Mouse (Mus musculus) forebrain, embryonic 13.5 days (tissue): ENCODE measurements around the gene Hps4. TPM values are rescaled to one million over a fixed set of nuclear protein-coding genes. Genes with fewer than 3 reads are reported as not detected.

Experiments used
- ATAC-seq: fragments of 200-750 bp; cut with Nextera tagmentation; 2 replicates; pipeline ENCODE4 v1.8.0; 2017
- H3K27ac ChIP-seq: fragments of 300-500 bp; sonication (generic); 2 replicates; pipeline ENCODE4 v1.5.1; 2015; ENCODE audit warnings: inconsistent platforms, mild to moderate bottlenecking, moderate library complexity
- H3K27me3 ChIP-seq: fragments of 300-500 bp; sonication (generic); 2 replicates; pipeline ENCODE4 v1.6.1; 2015; ENCODE audit warnings: mild to moderate bottlenecking, inconsistent platforms
- H3K36me3 ChIP-seq: fragments of 300-500 bp; sonication (generic); 2 replicates; pipeline ENCODE4 v1.6.1; 2015; ENCODE audit warnings: mild to moderate bottlenecking, inconsistent platforms; ENCODE audit not compliant: poor library complexity, severe bottlenecking
- H3K4me1 ChIP-seq: fragments of 300-500 bp; sonication (generic); 2 replicates; pipeline ENCODE4 v1.6.1; 2015; ENCODE audit warnings: inconsistent platforms
- H3K4me2 ChIP-seq: fragments of 300-500 bp; sonication (generic); 2 replicates; pipeline ENCODE4 v1.6.1; 2015; ENCODE audit warnings: inconsistent platforms, mild to moderate bottlenecking, moderate library complexity
- H3K4me3 ChIP-seq: fragments of 300-500 bp; sonication (generic); 2 replicates; pipeline ENCODE4 v1.5.1; 2015; ENCODE audit warnings: mild to moderate bottlenecking, inconsistent platforms
- H3K9ac ChIP-seq: fragments of 300-500 bp; sonication (generic); 2 replicates; pipeline ENCODE4 v1.6.1; 2015; ENCODE audit warnings: mild to moderate bottlenecking, inconsistent platforms
- H3K9me3 ChIP-seq: fragments of 300-500 bp; sonication (generic); replicated peaks from 2 replicates; pipeline ENCODE4 v1.6.1; 2016; ENCODE audit warnings: inconsistent platforms
- WGBS: fragments of 180-500 bp; shearing (Covaris S2); methylation state at CpG from one replicate; pipeline ENCODE4 v1.1.7; 2015; 5-methylcytosine and 5-hydroxymethylcytosine counted together
- polyA plus RNA-seq: library from polyadenylated mRNA; unstranded; fragments of >200 nt; fragmentation: Nextera tagmentation; extraction: Ambion mirVana; gene quantifications from 2 replicates; pipeline ENCODE4 v1.2.1, GENCODE M21; 2015

Gene Hps4
- polyA plus RNA-seq, 1 experiment from 2014 or later: 28.9 TPM

DNA sequence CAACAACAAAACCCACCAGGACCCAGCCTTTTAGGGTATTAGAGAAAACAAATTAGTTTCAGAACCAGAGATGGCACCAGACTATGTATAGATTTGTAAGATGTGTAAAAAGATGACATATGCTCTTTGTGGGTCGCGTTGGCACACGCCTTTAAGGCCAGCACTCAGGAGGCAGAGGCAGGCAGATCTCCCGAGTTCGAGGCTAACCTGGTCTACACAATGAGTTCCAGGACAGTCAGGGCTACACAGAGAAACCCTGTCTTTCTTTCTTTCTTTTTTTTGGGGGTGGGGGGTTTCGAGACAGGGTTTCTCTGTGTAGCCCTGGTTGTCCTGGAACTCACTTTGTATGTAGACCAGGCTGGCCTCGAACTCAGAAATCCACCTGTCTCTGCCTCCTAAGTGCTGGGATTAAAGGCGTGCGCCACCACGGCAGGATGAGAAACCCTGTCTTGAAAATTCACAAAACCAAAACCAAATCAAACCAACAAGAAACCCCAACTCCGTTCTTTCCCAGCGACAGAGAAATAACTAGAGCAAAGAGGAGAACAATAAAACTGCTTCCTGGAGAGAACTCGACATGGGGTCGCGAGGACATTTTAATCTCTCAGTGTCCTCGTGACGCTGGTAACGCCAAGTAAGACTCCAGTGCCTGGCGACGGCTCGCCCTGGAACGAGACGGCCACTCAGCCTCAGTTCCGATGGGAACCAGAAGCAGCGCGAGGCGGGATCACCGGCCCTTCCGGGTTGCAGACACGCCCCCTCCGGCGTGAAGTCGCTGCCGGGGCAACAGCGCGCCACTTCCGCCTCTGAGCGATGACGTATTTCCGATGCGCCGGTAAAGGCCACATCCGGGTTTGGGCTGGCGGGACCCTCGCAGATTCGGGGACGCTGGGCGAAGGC lies 17.1 kb upstream of the Hps4 start, which contains the start of gene Tfip11:
Gene Tfip11, plus strand, starts transcription at position 813 of the 900 bp plus-strand sequence.
- peak; percentile 93 for ATAC-seq
- Histone ChIP-seq H3K27ac (peak within 1 kb of the TSS; percentile 53; the same call in 1 of the 2 replicates), H3K4me3 (peak within 1 kb of the TSS; percentile 87), H3K9ac (peak within 1 kb of the TSS; percentile 79), H3K4me2 (peak within 1 kb of the TSS; percentile 78), H3K9me3 (no peaks in the 10 kb centered on the region), H3K4me1 (peaks cover 21% of the 10 kb centered on the region), H3K27me3 (no peaks in the 10 kb centered on the region), H3K36me3 (peaks cover 33% of the 10 kb centered on the region)
- 8% methylated on average over 48 of the region's 48 CpGs for WGBS

DNA sequence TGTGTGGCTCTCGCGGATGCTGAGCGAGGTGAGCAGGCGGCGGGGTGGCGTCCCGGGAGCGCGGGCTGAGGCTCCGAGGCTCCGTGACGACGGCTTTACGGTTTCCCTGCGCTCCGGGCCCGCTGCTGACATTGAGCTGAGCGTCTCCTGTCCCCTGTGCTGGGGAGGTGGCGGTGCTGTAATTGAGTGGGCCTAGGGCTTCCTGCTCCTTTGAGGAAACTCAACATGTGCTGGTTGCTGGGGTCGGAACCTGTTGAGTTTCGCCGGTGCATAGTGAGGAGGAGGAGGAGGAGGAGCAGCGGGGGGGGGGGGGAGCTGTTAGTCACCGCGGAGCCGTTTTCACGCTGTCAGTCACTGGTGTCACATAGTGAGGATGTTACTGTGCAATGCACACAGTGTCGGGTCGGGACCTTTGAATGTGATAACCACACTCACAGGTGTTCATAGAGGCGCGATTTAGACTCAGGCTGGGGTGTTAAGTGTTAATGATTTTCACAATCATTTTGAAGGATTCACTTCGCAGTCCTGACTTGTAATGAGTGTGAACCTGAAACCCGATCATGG lies 16.4 kb upstream of the Hps4 start:
- peaks cover 40% of the 10 kb centered on the region for H3K36me3 ChIP-seq
- no peak overlapping the region for H3K27ac ChIP-seq
- ATAC-seq: peak; percentile 74
- no peaks in the 10 kb centered on the region for H3K9me3 ChIP-seq
- whole genome bisulfite sequencing: 1% methylated on average over 32 of the region's 33 CpGs
- peak overlapping the region; percentile 79 for H3K9ac ChIP-seq
- peak overlapping the region; percentile 78 for H3K4me2 ChIP-seq
- peaks cover 21% of the 10 kb centered on the region for H3K4me1 ChIP-seq
- no peaks in the 10 kb centered on the region for H3K27me3 ChIP-seq
- peak overlapping the region; percentile 87 for H3K4me3 ChIP-seq

DNA sequence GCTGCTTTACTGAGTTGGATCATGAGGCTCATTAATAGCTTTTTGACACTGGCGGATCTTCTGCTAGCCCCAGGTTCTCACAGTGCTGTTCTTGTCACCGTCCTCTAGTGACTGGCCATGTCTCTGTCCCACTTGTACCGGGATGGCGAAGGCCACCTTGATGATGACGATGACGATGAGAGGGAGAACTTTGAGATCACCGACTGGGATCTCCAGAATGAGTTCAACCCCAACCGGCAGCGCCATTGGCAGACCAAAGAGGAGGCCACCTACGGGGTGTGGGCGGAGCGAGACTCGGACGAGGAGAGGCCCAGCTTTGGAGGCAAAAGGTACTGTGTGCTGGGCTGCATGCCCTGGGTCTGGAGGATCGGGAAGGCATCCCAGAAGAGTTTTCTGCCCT lies 15.0 kb upstream of the Hps4 start:
- Histone ChIP-seq H3K9me3 (no peaks in the 10 kb centered on the region), H3K27ac (no peak overlapping the region), H3K4me1 (peaks cover 21% of the 10 kb centered on the region), H3K4me2 (peak overlapping the region; percentile 78; the same call in 1 of the 2 replicates), H3K4me3 (no peak overlapping the region), H3K9ac (no peak overlapping the region), H3K27me3 (no peaks in the 10 kb centered on the region), H3K36me3 (peaks cover 54% of the 10 kb centered on the region)
- no peak for ATAC-seq
- 91% methylated on average over 15 of the region's 15 CpGs for WGBS

DNA sequence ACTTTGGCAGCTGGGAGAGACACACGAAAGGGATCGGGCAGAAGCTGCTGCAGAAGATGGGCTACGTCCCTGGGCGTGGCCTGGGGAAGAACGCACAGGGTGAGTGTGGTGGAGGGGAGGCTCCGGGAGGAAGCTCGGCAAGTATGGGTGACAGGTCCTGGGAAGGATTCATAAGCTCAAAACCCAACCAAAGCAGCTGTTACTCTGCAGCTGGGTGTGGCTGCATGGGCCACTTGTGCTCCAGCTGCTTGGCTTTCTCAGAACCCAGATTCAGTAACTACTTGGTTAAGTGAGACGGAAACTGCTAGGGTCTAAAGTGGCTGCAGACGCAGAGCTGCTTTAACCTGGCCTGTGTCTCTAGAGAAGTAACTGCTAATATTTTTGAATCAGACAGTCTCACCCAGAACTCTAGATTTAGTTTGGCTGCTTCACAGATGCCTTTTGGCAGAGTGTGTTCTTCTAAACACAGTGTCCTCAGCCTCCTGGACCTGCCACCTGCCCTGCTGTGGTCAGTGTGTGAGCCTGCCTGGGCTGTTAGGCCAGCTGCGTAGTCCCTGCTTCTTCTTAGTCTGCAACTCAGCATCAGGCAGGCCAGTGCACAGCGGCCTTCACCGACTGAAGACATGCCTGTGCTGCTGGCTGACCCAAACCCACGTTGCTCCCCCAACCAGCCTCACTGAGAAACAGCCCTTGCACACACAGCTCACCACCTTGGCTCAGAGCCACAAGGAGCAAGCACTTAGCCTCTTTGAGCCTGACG lies 12.9 kb upstream of the Hps4 start:
- H3K4me1 ChIP-seq: peaks cover 21% of the 10 kb centered on the region
- no peak overlapping the region for H3K27ac ChIP-seq
- no peak overlapping the region for H3K9ac ChIP-seq
- no peak overlapping the region for H3K4me2 ChIP-seq
- ATAC-seq: no peak
- no peaks in the 10 kb centered on the region for H3K9me3 ChIP-seq
- H3K27me3 ChIP-seq: no peaks in the 10 kb centered on the region
- H3K36me3 ChIP-seq: peaks cover 75% of the 10 kb centered on the region
- no peak overlapping the region for H3K4me3 ChIP-seq
- 95% methylated on average over 14 of the region's 14 CpGs for WGBS

DNA sequence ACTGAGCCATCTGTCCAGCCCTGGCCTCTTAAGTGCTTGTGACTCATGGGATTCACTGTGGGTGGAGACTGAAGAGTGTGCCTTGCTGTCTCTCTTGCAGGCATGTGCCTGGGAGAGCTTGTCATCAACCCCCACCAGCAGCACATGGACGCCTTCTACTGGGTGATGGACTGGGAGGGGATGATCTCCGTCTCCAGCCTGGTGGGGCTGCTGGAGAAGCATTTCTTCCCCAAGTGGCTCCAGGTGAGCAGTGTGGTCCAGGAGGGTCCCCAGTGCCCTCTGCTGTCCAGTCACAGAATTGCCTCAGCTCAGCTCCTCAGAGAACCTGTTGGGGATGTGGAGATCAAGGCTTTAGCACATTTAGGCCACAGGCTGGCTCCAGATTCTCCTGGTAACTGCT lies 7.4 kb upstream of the Hps4 start:
- Histone ChIP-seq H3K9me3 (no peaks in the 10 kb centered on the region), H3K9ac (no peak overlapping the region), H3K36me3 (peaks cover 94% of the 10 kb centered on the region), H3K4me1 (no peaks in the 10 kb centered on the region), H3K4me3 (no peak overlapping the region), H3K27ac (no peak overlapping the region), H3K27me3 (no peaks in the 10 kb centered on the region), H3K4me2 (no peak overlapping the region)
- 16% methylated on average over 2 of the region's 2 CpGs for WGBS
- ATAC-seq: no peak

DNA sequence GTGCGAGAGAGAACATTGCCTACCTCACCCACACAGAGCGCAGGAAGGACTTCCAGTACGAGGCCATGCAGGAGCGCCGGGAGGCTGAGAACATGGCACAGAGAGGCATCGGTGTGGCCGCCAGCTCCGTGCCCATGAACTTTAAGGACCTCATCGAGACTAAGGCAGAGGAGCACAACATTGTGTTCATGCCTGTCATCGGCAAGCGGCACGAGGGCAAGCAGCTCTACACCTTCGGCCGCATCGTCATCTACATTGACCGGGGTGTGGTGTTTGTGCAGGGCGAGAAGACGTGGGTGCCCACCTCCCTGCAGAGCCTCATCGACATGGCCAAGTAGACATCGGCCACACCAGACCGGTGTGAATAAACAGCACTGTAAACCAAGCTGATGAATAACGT lies 5.9 kb upstream of the Hps4 start:
- Histone ChIP-seq H3K36me3 (peaks cover 79% of the 10 kb centered on the region), H3K4me3 (no peak overlapping the region), H3K4me1 (peaks cover 7% of the 10 kb centered on the region), H3K9ac (no peak overlapping the region), H3K4me2 (no peak overlapping the region), H3K9me3 (no peaks in the 10 kb centered on the region), H3K27ac (no peak overlapping the region), H3K27me3 (no peaks in the 10 kb centered on the region)
- no peak for ATAC-seq
- WGBS: 93% methylated on average over 22 of the region's 22 CpGs

DNA sequence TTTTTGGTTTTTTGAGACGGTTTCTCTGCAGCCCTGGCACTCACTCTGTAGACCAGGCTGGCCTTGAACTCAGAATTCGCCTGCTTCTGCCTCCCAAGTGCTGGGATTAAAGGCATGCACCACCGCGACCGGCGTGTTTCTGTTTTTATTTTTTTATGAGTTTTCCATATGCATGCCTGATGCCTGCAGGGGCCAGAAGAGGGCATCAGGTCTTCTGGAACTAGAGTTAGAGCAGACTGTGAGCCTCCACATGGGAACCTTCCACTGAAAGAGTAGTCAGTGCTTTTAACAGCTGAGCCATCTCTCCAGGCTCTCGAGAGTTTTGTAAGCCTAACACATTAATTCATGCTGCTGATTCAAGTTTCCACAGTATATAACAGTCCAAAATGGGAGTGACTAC lies 3.7 kb upstream of the Hps4 start:
- Histone ChIP-seq H3K36me3 (peaks cover 57% of the 10 kb centered on the region), H3K9ac (no peak overlapping the region), H3K4me2 (no peak overlapping the region), H3K4me3 (no peak overlapping the region), H3K27me3 (no peaks in the 10 kb centered on the region), H3K27ac (no peak overlapping the region), H3K9me3 (no peaks in the 10 kb centered on the region), H3K4me1 (peaks cover 23% of the 10 kb centered on the region)
- ATAC-seq: no peak
- 73% methylated on average over 7 of the region's 7 CpGs for WGBS

DNA sequence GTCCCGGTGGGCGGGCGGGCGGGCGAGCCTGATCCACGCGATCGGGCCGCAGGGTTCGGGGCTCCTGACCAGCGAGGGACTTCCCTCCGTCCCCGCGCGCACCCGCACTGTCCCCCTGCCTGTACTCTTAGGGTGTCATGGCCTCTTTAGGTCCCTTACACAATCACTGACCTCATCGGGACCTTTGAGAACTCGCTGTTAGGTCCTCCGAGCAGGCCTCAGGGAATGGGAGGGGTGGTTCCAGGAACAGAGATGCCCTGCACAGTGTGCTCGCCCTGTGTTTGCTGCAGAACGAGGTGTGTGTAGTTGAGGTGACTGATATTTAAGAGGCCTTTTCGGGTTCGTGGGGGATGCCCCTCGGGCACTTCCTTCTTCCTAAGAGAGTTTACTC lies 317 bp downstream of the Hps4 start:
- Histone ChIP-seq H3K9me3 (no peaks in the 10 kb centered on the region), H3K27ac (no peak overlapping the region), H3K4me1 (peaks cover 43% of the 10 kb centered on the region), H3K9ac (peak overlapping the region; percentile 76), H3K36me3 (peaks cover 39% of the 10 kb centered on the region), H3K4me3 (peak overlapping the region; percentile 85), H3K4me2 (peak overlapping the region; percentile 84), H3K27me3 (no peaks in the 10 kb centered on the region)
- ATAC-seq: peak; percentile 71; the same call in 1 of the 2 replicates
- 0% methylated on average over 24 of the region's 24 CpGs for WGBS

DNA sequence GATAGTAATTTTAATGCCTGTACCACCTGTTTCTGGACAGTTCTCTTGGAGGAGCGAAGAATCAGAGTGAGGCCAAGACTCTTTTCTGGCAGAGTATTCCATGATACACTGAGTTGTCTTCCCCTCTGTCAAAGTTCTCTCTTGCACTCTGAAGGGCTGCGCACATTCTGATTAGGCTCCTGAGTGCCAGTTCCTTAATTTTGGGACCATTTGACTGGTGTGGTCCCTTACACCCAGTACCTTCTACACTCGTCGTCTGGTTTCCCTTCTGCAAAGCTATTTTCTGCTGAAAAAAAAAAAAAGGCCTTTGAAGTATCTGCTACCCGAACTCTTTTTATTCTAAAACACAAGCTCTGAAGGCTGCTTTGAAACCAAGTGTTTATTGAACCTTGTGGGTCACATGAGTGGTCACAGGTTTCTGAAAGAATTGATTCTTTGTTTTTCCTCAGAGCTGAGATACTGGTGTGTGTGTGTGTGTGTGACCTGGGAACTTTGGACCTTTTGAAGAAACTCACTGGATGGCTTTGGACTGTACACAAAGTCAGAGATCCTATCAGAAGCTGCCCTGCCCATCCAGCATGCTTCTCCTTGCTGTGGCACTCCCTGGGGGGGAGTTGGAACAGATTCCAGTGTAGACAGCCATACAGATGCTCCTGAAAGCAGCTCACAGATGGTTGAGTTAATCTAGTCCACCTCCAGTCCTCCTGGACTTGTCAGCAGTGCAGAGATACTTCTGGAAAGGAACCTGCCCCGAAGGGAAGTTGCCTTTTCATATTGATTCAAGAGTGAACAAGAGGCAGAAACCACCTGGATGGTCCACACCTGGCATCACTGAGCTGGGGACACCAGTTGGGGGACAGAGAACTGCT lies 1.4 kb downstream of the Hps4 start:
- Histone ChIP-seq H3K4me3 (0 out of 2 replicates have a peak overlapping the region, but pooled peaks have one; percentile 85), H3K27me3 (no peaks in the 10 kb centered on the region), H3K9ac (no peak overlapping the region), H3K4me1 (peaks cover 43% of the 10 kb centered on the region), H3K4me2 (peak overlapping the region; percentile 84; the same call in 1 of the 2 replicates), H3K27ac (no peak overlapping the region), H3K36me3 (peaks cover 41% of the 10 kb centered on the region), H3K9me3 (no peaks in the 10 kb centered on the region)
- ATAC-seq: no peak
- WGBS: 76% methylated on average over 6 of the region's 6 CpGs

DNA sequence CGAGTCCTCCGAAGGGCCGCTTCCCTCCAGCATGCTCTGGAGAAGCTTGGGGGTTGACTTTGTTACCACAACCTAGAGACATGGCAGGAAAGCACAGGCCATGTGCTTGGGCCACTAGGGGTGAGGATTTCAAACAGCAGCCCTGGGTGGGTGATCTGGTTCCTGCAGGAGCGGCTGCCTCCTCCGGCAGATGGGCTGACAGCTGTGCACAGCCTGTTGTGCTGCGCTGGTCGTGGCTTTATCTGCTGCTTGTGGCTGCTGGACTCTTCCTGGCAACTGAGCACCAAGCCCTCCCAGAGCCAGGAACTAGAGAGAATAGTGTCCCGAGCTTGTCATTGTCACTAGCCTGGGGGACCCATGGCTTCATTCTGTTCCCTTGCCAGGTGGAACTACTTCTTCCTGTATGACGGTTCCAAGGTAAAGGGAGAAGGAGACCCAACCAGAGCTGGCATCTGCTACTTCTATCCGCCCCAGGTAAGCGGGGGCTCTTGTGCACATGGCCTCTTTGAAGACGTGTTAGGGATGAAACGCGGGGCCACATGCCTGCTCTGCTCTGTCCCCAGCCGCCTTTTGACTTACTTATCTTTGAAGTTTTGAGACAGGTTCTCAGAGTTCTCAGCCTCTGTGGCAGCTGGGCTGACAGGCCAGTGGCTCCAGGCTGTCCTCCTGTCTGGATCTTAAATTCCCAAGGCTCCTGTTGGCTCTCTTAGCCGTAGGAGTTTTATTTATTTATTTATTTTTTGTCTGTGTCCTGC lies 3.5 kb downstream of the Hps4 start:
- no peak for ATAC-seq
- no peak overlapping the region for H3K4me3 ChIP-seq
- H3K36me3 ChIP-seq: peaks cover 54% of the 10 kb centered on the region
- H3K9me3 ChIP-seq: no peaks in the 10 kb centered on the region
- peaks cover 42% of the 10 kb centered on the region for H3K4me1 ChIP-seq
- WGBS: 87% methylated on average over 16 of the region's 16 CpGs
- no peak overlapping the region for H3K27ac ChIP-seq
- H3K27me3 ChIP-seq: no peaks in the 10 kb centered on the region
- H3K4me2 ChIP-seq: no peak overlapping the region
- 0 out of 2 replicates have a peak overlapping the region, but pooled peaks have one; percentile 4 for H3K9ac ChIP-seq

DNA sequence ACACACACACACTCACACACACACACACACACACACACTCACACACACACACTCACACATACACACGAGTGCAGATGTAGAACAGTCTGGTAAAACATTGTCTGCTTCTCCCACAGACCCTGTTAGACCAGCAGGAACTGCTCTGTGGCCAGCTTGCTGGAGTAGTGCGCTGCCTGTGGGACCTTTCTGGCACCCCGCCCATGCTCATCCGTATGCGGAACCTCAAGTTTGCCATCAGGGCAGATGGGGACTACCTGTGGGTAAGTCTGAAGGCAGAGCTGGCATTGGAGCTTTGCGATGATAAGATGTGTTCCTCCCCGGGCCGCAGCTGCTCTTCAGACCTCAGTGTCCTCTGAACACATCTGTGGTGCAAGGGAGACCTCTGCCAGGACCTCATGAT lies 6.3 kb downstream of the Hps4 start:
- WGBS: 92% methylated on average over 8 of the region's 8 CpGs
- Histone ChIP-seq H3K4me1 (peaks cover 20% of the 10 kb centered on the region), H3K4me3 (no peak overlapping the region), H3K9ac (no peak overlapping the region), H3K4me2 (no peak overlapping the region), H3K9me3 (no peaks in the 10 kb centered on the region), H3K27me3 (no peaks in the 10 kb centered on the region), H3K27ac (no peak overlapping the region), H3K36me3 (peaks cover 80% of the 10 kb centered on the region)
- no peak for ATAC-seq
